Mouse (Mus musculus) lung, postnatal 0 days (tissue): Measurements from ENCODE around the gene Sp6.

Experiments
- CTCF ChIP-seq: IDR thresholded peaks from 2 replicates; pipeline ENCODE4 v1.5.1; 2016; ENCODE audit warnings: antibody characterized with exemption, mild to moderate bottlenecking
- EP300 ChIP-seq: IDR thresholded peaks from 2 replicates; pipeline ENCODE4 v1.6.1; 2016; ENCODE audit warnings: antibody characterized with exemption, mild to moderate bottlenecking, control low read depth

- TF ChIP-seq EP300 (no peak), CTCF (no peak)
Measured at GRCm38 (mm10) chr11:97066656-97067360, 53.6 kb downstream of the Sp6 start.
